Mouse (Mus musculus) testis, adult 2 months (tissue): ENCODE data around the gene Fam217b. TPM values are rescaled to one million over a fixed set of nuclear protein-coding genes. Genes with fewer than 3 reads are reported as not detected.

Experiments
- H3K27ac ChIP-seq: fragments of 200-500 bp; 2 replicates; pipeline ENCODE4 v1.5.1; 2012; ENCODE audit warnings: low read depth, low read length; ENCODE audit not compliant: control insufficient read depth, insufficient read depth
- H3K27me3 ChIP-seq: fragments of 200-500 bp; 2 replicates; pipeline ENCODE4 v1.6.1; 2012; ENCODE audit warnings: mild to moderate bottlenecking, low read length, moderate library complexity; ENCODE audit not compliant: control insufficient read depth, insufficient read depth
- H3K36me3 ChIP-seq: fragments of 200-500 bp; 2 replicates; pipeline ENCODE4 v1.6.1; 2012; ENCODE audit warnings: mild to moderate bottlenecking, low read length; ENCODE audit not compliant: control insufficient read depth, insufficient read depth
- H3K4me1 ChIP-seq: fragments of 200-500 bp; 2 replicates; pipeline ENCODE4 v1.6.1; 2012; ENCODE audit warnings: low read length; ENCODE audit not compliant: control insufficient read depth, insufficient read depth
- H3K4me3 ChIP-seq: fragments of 200-500 bp; 2 replicates; pipeline ENCODE4 v1.5.1; 2012; ENCODE audit warnings: low read depth, mild to moderate bottlenecking, low read length, moderate library complexity, mixed read lengths; ENCODE audit not compliant: control insufficient read depth
- CTCF ChIP-seq: fragments of 200-500 bp; IDR thresholded peaks from 2 replicates; pipeline ENCODE4 v1.5.1; 2012; ENCODE audit warnings: low read depth, mild to moderate bottlenecking, inconsistent platforms, low read length, moderate library complexity; ENCODE audit not compliant: control insufficient read depth, insufficient read depth, insufficient replicate concordance
- POLR2A ChIP-seq: fragments of 200-500 bp; IDR thresholded peaks from 2 replicates; pipeline ENCODE4 v1.6.1; 2012; ENCODE audit warnings: low read depth, mild to moderate bottlenecking, inconsistent platforms, low read length, moderate library complexity; ENCODE audit not compliant: control insufficient read depth
- polyA plus RNA-seq: library from polyadenylated mRNA; depleted of rRNA; stranded (reverse); fragments of >200 nt; gene quantifications from 2 replicates; pipeline ENCODE4 v1.2.3, GENCODE M21; 2012

Gene Fam217b
- polyA plus RNA-seq, 1 experiment = 2.6 TPM

GRCm38 (mm10) chr2:178437311-178437710 lies 23.0 kb downstream of the Fam217b start:
- no peak overlapping the region for H3K27ac ChIP-seq
- H3K4me3 ChIP-seq = no peak overlapping the region
- H3K36me3 ChIP-seq = no peaks in the 10 kb centered on the region
- no peaks in the 10 kb centered on the region for H3K27me3 ChIP-seq
- no peak for TF ChIP-seq CTCF
- no peak for TF ChIP-seq POLR2A
- no peaks in the 10 kb centered on the region for H3K4me1 ChIP-seq

DNA sequence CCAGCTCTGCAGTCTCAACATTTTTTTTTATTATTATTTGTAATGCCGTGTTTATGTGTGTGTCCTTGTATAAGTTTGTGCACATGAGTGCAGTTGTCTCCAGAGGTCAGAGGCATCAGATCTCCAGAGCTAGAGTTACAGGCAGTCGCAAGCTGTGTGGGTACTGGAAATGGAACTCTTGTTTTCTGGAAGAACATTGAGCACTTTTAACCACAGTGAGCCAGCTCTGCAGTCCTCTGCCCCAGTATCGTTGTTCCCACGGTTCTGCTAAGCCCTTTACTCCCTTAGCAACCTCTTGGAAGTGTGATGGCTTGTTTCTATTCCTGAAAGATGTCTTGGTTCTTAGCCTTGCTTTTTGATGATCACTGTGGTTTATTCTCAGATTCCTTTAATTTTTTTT lies 35.1 kb downstream of the Fam217b start:
- Histone ChIP-seq H3K4me3 (no peak overlapping the region), H3K27ac (no peak overlapping the region), H3K4me1 (no peaks in the 10 kb centered on the region), H3K27me3 (no peaks in the 10 kb centered on the region), H3K36me3 (no peaks in the 10 kb centered on the region)
- no peak for TF ChIP-seq POLR2A
- TF ChIP-seq CTCF = no peak

DNA sequence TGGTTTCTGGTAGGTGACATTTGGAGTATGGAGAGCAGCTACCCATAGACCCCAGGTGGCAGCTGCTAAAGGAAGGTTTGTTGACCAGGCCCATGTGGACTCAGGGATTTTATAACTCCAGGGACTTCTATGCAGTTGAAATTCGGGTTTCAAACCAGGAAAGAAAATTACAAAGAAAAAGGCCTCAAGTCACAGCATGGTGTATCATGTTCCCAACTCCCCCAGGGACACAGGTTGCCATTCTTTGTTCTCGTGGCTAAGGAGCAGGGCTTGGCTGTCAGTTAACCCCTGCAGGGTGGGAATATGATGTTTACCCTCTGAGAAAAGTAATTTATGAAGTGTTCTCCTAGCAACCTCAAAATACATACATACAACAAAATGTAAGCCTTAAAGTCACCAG lies 35.9 kb downstream of the Fam217b start:
- Histone ChIP-seq H3K27ac (no peak overlapping the region), H3K36me3 (no peaks in the 10 kb centered on the region), H3K27me3 (no peaks in the 10 kb centered on the region), H3K4me1 (no peaks in the 10 kb centered on the region), H3K4me3 (no peak overlapping the region)
- no peak for TF ChIP-seq CTCF
- no peak for TF ChIP-seq POLR2A

DNA sequence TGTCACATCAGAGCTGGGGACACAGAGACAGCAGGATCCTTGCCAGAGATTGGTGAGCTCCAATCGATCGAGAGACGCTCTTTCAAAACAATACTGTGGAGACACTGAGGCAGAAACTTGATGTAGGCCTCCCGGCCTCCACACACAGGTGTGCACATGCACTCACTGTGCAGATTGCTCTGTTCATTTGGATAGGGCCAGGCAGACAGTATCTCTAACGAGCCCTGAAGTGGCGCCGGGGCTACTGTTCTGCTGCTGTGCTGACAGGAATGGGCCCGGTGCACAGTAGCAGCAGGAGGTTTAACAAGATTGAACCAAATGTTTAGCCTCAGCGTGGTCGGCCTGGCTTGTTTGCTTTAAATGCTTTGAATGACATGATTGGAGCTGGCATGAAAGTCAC lies 36.6 kb downstream of the Fam217b start:
- TF ChIP-seq POLR2A = no peak
- no peak for TF ChIP-seq CTCF
- Histone ChIP-seq H3K27me3 (no peaks in the 10 kb centered on the region), H3K4me1 (no peaks in the 10 kb centered on the region), H3K36me3 (no peaks in the 10 kb centered on the region), H3K27ac (no peak overlapping the region), H3K4me3 (no peak overlapping the region)

GRCm38 (mm10) chr2:178454664-178455516 lies 40.6 kb downstream of the Fam217b start:
- Histone ChIP-seq H3K27me3 (no peaks in the 10 kb centered on the region), H3K4me1 (no peaks in the 10 kb centered on the region), H3K4me3 (no peak overlapping the region), H3K36me3 (no peaks in the 10 kb centered on the region), H3K27ac (no peak overlapping the region)
- TF ChIP-seq CTCF = no peak
- no peak for TF ChIP-seq POLR2A

GRCm38 (mm10) chr2:178457414-178457813 lies 43.1 kb downstream of the Fam217b start:
- H3K36me3 ChIP-seq = no peaks in the 10 kb centered on the region
- no peak for TF ChIP-seq POLR2A
- TF ChIP-seq CTCF = no peak
- no peak overlapping the region for H3K4me3 ChIP-seq
- no peaks in the 10 kb centered on the region; the same call in 1 of the 2 replicates for H3K4me1 ChIP-seq
- no peaks in the 10 kb centered on the region for H3K27me3 ChIP-seq
- H3K27ac ChIP-seq = no peak overlapping the region

GRCm38 (mm10) chr2:178460353-178460752 lies 46.0 kb downstream of the Fam217b start:
- Histone ChIP-seq H3K36me3 (no peaks in the 10 kb centered on the region), H3K27me3 (no peaks in the 10 kb centered on the region), H3K4me1 (no peaks in the 10 kb centered on the region; the same call in 1 of the 2 replicates), H3K4me3 (no peak overlapping the region), H3K27ac (no peak overlapping the region)
- no peak for TF ChIP-seq POLR2A
- TF ChIP-seq CTCF = no peak
